Mouse (Mus musculus) heart, postnatal 25 days (tissue): ENCODE data around the gene Slc43a1. TPM values are rescaled to one million over a fixed set of nuclear protein-coding genes. Genes with fewer than 3 reads are reported as not detected.
"Not testable (repeated sequence)": the region's sequence is repeated elsewhere in the genome, so short reads cannot be mapped to it uniquely, and the experiment has no call there.

Experiments
- DNase-seq: peaks from one replicate; pipeline ENCODE4 v3.0.0; 2022; ENCODE audit warnings: low spot score
- intact Hi-C: fragments of 180-260 bp; cut with DNase I; formaldehyde crosslinking; loops from one replicate; pipeline ENCODE4 v1.15.1; 2025
- total RNA-seq, 2 experiments: library from RNA; stranded (reverse); gene quantifications; 2 replicates each; pipeline ENCODE4 v1.2.3; 2021

Slc43a1 gene
- 1 to 10 TPM; 1.5 to 2.2 TPM for total RNA-seq

DNA sequence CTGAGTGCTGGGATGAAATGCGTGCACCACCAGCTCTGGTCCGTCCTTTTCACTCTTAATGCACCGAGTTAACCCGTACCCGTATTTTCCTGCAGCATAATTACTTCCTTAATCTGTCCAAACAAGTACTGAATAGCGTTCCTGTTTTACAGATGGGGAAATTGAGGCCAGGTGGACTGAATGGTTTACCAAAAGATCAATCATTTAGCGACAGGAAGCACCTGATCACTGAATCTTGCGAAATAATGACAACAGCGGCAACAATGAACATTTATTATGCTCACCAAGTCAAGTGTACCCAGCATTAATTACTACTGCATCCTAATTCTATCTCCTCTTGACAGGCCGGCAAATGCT, at the start of gene Slc43a1:
Slc43a1 (plus strand) TSS at position 258 of the 357 bp plus-strand sequence.
- intact Hi-C loops: no loop called here
- no peak for DNase-seq

DNA sequence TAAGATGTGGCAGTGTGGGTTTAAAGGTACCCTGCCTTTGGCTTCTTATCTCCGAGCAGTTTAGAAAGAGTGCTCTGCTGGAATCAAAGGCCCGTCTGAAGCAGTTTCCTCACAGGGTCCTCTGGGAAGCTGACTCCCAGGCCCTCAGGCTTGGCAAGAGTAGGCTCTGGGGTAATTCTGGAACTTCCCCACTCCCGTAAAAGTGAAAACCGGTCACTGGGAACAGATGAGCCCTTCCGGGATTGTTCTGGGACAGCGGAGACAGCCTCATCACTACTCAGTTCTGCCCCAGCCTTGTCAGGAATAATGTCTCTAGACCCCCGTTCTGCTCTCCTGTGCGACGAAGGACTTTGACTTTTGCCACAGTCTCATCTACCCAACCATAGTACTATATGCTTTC, 48.2 kb upstream of the Slc43a1 start:
- DNase-seq: no peak
- intact Hi-C loops: loop anchor here (10.0 kb wide), 1 partner anchor 336 kb away; no protein-coding TSS in a partner anchor

DNA sequence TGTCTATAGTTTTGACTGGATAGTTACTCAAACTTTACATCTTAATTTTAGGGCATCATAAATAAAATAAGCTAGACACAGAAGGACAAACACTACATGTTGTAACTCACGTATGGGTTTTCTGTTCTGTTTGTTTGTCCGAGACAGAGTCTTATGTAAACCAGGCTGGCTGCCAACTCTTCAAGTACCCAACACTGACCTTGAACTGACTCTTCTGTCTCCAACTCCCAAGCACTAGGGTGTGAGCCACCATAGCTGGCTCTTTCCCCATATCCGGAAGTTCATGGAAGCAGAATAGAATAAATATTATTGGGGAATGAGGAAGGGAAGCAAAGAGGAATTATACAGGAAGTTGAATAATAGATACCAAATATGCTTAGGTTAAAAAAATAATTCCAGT, 46.1 kb upstream of the Slc43a1 start:
- intact Hi-C loops: loop anchor here (10.0 kb wide), 1 partner anchor 338 kb away; no protein-coding TSS in a partner anchor
- DNase-seq: no peak

DNA sequence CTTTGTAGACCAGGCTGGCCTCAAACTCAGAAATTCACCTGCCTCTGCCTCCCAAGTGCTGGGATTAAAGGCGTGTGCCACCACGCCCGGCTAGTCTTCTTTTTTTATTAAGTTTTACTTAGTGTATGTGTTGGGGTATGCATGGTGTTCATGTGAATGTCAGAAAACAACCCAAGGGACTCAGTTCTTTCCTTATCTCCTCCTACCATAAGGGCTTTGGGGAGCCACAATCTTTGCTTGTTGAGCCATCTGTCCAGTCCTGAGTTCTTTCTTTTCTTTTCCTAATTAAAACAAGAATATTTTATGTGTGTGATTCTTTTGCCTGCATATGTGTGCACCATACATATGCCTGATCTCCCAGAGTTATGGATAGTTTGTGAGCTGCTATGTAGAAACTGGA, 45.5 kb upstream of the Slc43a1 start:
- no peak for DNase-seq
- intact Hi-C loops: loop anchor here (10.0 kb wide), 1 partner anchor 338 kb away; no protein-coding TSS in a partner anchor

DNA sequence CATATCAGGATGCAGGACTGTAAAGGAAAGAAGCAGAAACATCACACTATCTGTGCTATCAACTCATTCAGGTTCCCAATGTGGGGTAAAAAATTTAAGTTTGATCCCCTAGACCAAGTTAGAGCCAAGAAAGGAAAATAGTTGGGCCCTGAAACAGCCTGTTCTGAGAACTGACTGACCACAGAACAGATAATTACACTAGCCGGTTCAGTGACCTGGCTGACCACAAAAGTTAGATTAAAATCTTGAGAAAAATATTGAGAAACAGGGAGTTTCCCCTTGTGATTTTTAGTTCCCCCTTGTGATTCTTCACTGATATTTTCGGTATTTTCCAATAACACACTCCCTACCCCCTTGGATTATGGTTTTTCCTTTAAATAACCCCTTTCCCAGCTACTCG, 44.8 kb upstream of the Slc43a1 start:
- intact Hi-C loops: loop anchor here (10.0 kb wide), 1 partner anchor 339 kb away; no protein-coding TSS in a partner anchor
- DNase-seq: no peak

DNA sequence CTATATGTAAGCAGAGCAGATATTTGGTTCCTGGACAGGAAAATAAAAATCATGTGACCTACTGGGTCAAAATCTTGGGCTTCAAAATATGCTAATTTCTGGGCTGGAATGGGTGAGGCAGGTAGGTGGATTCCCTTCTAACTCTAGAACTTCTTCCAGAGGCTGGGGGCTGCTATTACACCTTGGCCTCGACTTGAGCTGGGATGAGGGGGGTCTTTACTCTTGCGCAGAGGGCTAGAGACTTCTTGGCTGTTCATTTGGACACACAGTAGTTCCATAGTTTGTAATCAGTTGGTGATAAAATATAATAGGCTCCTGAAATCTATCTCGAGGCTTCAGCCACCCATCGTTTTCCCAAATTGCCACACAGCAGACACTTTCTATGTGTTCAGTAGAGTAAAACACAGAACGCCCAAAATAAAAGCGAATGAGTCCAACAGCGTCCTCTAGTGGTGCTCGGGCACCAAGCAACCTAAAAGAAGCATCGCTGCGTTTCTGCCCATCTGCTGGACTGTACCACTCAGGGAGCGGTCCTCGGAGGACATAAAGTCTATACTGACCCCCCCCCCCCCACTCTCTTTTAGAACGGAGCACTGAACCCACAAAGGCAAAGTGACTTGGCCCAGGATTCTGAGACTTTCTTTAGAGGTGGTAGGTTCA, 40.7 kb upstream of the Slc43a1 start:
- intact Hi-C loops: loop anchor here (5.0 to 10.0 kb wide), 3 partner anchors 36 to 343 kb away; partner anchors contain the start of gene Gm19426
- peak; percentile 64 for DNase-seq

DNA sequence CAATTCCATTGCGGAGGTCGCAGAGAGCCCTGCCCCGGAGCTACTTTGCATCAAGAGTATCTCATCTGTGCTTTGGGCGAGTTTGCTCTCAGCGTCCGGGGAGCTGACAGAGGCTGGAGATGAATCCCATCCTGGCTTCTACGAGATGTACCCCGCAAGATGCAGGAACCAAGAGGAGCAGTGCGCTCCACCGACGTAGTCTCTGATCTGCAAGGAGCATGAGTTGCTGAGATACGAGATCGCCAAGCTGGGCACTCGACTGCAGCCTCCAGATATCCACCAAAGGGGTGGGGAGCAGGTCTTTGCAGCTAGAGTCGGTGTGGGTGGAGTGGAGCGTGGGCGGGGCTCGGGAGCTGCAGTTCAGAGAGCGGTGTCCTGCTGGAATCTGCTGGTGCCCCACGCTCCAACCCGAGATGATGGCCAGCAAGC, 40.1 kb upstream of the Slc43a1 start, which contains the start of gene Ube2l6:
Ube2l6 (plus strand) TSS at position 336 of the 429 bp plus-strand sequence.
- intact Hi-C loops: loop anchor here (5.0 to 10.0 kb wide), 3 partner anchors 36 to 344 kb away; partner anchors contain the start of gene Gm19426
- DNase-seq: peak; percentile 56

DNA sequence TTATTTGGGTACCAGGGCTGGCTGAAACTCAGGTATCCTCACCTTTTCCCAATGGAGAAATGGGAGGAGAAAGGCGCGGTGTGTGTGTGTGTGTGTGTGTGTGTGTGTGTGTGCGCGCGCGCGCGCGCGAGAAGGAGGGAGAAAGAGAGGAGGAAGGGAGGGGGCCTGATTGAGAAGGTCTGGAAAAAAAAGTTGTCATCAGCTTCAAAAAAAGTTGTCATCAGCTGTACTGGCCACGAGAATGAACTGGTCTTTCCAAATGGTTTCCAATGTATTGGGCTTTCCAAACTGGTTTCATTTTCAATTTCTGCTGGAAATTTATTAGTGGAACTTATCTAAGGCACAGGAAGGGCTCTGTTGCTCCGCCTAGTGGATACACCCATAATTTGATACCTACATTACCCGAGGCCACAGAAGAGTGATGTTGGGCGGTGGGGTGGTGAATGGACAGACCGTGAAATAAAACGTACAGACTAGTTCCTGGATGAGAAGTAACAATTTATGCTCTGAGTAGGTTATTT, 39.5 kb upstream of the Slc43a1 start:
- DNase-seq: peak; percentile 52
- intact Hi-C loops: loop anchor here (5.0 to 10.0 kb wide), 3 partner anchors 37 to 344 kb away; partner anchors contain the start of gene Gm19426

DNA sequence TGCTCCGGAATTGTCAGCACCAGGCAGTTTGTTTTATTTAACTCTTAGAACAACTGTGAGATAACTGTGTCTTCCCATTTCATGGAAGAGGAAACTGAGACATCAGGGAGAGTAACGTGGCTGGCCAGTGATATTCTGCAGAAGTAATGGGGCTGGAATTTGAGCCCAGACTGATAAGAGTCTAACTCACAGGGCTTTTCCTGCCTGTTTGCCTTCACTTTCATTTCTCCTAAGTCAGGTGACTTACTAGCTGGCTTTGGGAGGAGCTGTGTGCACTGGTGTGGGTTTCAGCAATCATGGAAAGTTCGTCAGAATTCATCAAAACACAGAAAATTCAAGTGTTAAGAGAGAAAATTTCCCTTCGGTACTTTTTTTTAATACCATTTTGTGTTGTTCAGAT, 38.3 kb upstream of the Slc43a1 start:
- no peak for DNase-seq
- intact Hi-C loops: no loop called here

DNA sequence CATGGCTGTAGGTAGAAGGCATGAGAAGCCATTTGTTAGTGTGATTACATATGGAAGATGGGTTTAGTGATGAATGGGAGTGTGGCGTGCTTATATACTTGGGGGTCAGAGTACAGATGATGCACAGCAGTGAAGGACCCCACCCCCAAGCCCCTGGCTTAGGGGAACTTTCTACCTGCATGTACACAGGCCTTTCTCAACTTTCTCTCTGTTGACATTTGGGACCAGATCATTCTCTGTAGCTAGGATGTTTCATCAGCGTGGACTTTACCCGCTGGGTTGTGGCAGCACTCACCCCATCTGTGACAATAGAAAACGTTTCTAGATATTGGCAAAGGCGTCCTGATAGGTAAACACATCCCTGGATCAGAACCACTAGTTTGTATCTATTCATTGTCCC, 37.4 kb upstream of the Slc43a1 start:
- intact Hi-C loops, DNase-seq: not testable (repeated sequence)

DNA sequence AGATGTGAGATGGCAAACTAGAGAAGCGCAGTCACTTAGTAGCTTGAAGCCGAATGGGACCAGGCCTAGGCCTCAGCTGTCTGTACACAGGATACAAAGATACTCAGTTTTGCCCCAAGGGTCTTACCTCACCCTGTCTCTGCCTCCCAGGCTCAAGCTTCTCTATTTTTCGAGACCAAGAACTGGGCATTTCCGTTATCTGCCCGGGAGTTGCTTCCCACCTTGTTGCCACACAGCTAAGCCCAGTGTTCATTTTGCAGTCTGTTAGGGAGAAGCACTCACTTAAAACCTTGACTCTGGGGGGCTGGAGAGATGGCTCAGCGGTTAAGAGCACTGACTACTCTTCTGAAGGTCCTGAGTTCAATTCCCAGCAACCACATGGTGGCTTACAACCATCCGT, 34.7 kb upstream of the Slc43a1 start:
- no peak for DNase-seq
- intact Hi-C loops: no loop called here

DNA sequence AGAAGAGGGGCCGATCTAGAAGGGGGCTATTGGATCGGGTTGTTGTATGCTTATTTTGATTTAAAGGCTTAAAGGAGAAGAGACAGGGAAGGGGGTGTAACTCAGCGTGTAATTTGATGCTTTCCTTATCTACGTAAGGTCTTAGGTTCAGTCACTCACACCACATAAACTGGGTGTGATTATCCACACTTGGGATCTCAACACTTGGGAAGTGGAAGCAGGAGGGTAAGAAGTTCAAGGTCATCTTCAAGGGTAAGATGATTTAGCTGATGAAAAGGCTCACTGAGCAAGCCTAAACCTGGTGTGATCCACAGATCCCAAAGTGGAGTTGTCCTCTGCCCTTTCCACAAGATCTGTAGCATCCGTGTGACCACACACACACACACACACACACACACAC, 32.1 kb upstream of the Slc43a1 start:
- intact Hi-C loops: no loop called here
- DNase-seq: no peak

DNA sequence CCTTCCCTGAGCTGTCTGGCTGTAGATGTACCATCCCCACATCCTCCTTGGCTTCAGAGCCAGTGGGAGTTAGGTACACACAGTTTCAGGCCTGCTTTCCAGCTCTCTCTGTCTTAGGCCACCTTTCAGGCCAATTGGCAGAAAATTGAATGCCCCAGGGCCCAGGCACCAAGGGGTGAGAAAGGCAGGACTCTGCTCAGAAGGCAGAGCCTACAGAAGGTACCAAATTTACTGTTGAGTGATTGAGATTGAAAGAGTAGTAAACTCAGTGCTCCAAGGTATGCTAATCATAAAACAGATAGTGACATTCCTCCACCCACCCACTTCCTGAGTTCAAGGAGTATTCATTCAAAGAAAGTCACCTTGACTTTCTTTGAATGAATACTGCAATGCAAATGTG, 29.3 kb upstream of the Slc43a1 start:
- intact Hi-C loops: no loop called here

DNA sequence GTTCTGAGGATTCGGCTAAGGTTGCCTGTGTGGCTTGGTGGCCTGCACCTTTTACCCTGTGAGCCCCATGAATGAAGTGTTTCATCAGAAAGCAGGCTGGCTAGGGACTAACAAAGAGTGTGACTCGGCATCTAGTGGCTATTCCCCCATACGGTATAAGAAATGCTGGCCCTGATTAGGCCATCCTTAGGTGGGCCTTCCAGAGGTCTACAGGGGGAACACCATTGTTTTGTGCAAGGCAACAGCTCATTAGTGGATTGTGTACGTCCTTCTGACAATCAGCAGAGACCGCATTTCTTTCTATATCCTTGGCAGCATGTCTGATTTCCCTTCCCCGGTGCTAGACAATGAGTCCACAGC, 28.1 kb upstream of the Slc43a1 start:
- DNase-seq: no peak
- intact Hi-C loops: no loop called here

More for the DNA sequence above, 29.3 kb upstream of the Slc43a1 start:
- no peak for DNase-seq

DNA sequence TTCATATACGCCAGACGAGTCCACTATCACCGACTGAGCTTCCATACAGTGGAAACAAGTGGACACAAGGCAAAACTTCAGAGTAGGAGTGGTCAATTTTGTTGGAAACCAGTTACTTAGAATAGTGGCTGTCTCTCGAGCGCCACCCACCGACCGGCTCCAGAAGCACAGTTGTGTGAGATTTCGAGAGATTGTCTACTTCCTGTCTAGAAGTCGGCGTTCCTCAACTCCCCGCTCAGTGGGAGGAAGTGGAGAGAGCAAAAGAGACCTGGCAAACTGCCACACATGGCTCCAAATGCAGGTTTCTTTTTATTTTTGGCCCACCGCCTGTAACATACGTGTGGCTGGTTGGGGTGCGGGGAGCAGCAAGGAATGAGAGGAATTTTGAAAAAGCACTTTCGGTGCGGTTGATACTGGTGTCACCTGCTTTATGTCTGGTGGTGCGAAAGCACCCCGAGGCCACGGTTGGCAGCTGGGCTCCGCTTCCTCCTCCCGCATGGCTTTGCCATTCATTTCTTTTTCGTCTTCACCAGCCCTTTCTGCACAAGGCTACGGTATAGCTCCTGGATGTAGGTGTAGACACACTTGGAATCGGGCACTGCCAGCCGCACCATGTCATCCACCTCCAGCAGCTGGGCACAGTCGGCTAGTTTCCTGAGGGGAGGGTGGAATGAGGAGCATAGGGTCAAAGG, 27.6 kb upstream of the Slc43a1 start:
- intact Hi-C loops: no loop called here
- DNase-seq: peak; percentile 76

DNA sequence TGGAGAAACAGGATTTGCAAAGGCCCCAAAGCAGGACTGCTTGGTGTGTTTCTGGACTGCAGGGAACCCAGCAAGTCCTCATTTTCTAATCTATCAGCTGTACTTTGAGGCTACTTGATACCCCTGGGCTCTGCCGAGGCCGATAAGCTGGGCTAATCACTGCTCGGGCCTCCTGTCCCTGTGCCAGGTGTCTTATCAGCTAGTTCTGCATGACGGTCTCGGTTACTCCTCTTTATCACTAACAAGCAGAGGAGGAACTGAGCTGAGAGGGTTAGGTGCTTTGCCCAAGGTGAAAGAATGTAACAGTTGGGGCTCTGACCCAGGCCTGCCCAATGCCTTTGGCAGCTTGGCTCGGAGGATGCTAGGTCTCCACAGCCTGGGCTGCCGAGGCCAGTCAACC, 26.8 kb upstream of the Slc43a1 start:
- intact Hi-C loops: no loop called here
- DNase-seq: no peak

DNA sequence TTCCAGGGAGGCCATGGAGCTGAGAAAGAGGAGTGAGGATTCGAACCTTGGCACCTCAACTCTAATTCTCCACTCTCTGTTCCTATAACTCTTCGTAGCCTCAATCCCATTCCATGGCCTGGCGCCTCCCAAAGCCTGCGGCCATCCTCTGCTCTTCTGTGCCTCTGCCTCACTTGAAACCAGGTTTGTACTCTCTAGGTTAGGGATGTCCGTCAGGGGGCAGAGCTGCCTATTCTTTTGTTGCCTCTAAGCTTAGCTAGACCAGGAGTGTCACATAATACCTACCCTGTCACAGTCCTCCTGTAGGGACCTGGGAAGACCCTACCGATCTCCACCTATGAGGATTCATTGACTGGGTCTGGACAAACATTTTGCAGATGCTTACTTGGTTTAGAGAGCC, 26.0 kb upstream of the Slc43a1 start:
- intact Hi-C loops: no loop called here
- DNase-seq: no peak

DNA sequence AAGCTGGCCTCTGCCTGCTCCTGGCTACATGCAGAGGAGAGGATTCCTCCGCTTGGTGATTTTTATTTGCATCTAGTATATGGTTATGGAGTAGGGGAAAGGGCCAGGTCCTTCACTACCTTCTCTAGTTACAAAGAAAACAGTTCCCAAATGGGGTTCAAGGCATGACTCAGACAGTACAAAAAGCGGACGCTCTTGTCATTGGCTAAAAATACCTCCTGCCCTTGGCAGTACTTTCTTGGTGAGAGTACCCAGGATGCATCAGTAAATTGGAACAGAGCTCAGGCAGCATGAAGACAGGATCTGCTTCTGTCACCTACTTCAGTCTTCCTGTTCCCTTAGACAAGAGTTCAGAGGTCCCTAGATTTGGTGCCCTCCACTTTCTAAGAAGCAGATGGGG, 18.8 kb upstream of the Slc43a1 start:
- intact Hi-C loops: no loop called here
- no peak for DNase-seq

DNA sequence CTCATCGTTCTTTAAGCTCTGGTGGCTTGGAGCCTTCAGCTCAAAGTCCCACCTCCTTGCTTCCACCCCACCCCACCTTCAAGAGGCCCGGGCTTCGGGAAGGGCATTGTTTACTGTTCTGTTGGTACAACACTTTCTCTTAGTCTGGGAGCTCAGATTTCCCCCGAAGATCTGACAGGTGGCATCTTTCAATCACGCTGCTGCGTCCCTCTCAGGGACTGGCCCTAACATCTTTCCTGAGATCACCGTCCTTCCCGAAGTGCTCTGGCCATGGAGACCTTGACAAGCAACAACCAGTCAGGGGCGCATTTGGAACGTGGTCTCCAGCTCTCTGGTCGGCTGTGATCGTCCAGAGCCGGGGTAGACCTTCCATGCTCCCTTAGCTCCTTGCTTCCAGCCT, 16.1 kb upstream of the Slc43a1 start, which contains the start of gene Smtnl1:
Smtnl1 (minus strand) TSS at position 101 of the 400 bp plus-strand sequence.
- no peak for DNase-seq
- intact Hi-C loops: no loop called here

DNA sequence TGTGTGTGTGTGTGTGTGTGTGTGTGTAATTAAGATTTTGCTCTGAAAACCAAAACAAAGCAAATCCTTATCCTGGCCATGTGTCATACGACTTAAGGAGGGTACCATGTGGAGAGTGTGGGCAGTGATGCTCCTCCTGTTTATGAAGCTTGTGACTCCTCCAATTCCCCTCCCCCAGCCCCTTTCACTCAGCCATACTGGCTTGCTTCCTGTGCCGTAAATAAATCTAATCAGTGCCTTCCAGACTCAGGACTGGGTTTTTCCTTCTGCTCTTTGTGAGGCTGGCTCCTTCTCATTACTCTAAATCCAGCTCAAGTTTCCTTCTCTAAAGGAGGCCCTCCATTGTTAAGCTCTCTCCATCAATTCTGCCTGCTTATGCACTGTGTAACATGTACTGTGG, 15.4 kb upstream of the Slc43a1 start:
- intact Hi-C loops: no loop called here
- no peak for DNase-seq
